Mouse (Mus musculus) CH12.LX (cell line): Measurements from ENCODE around the gene Fcmr.

Experiments
- CTCF ChIP-seq, 2 experiments: IDR thresholded peaks in 1 of 2; conservative IDR thresholded peaks in 1 of 2; 2 replicates each; pipeline ENCODE4 v1.5.1; 2011 to 2012; ENCODE audit warnings: low read depth in 2 of 2, low read length in 2 of 2, improper control_type of control experiment in 1 of 2, inconsistent platforms in 1 of 2, mild to moderate bottlenecking in 1 of 2, moderate library complexity in 1 of 2
- JUN ChIP-seq: IDR thresholded peaks from 2 replicates; pipeline ENCODE4 v1.6.1; 2011; ENCODE audit warnings: low read depth, mild to moderate bottlenecking, low read length, improper control_type of control experiment, moderate library complexity; ENCODE audit not compliant: insufficient read depth
- POLR2A ChIP-seq: IDR thresholded peaks from 2 replicates; pipeline ENCODE4 v1.6.1; 2011; ENCODE audit warnings: low read depth, mild to moderate bottlenecking, improper control_type of control experiment, low read length

DNA sequence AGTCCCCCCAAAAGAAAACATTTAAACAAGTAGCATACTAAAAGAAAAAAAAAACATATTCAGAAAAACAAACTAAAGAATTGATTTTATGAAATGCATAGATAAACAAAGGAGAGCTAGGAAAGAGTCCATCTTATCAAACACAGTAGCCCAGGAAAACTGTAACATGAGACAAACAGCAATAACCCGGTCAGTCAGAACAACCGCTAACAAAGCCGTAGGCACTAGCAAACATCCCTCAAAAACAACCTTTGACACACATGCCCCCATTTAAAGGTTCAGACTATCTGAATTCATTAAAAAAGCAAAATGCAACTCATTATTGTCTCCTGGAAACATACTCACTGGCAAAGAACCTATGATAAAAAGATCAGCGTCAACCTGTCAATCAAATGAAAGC is 8.0 kb upstream of the Fcmr start:
- no peak for TF ChIP-seq JUN
- no peak for TF ChIP-seq POLR2A
- no peak for TF ChIP-seq CTCF (conservative IDR thresholded peaks at IDR 0.05 in 1 of 2, IDR thresholded peaks at IDR 0.05 in 1 of 2; ENCODE audit: low read depth in 2 of 2, low read length in 2 of 2)
